Mouse (Mus musculus) urinary bladder, adult 18-20 months (tissue): Measurements from ENCODE around the gene Gm49380.

Experiments
- DNase-seq, 2 experiments: peaks; one replicate each; pipeline ENCODE4 v3.0.0; 2022; ENCODE audit warnings: low spot score in 2 of 2, mixed read lengths in 2 of 2

Gene Gm49380

DNA sequence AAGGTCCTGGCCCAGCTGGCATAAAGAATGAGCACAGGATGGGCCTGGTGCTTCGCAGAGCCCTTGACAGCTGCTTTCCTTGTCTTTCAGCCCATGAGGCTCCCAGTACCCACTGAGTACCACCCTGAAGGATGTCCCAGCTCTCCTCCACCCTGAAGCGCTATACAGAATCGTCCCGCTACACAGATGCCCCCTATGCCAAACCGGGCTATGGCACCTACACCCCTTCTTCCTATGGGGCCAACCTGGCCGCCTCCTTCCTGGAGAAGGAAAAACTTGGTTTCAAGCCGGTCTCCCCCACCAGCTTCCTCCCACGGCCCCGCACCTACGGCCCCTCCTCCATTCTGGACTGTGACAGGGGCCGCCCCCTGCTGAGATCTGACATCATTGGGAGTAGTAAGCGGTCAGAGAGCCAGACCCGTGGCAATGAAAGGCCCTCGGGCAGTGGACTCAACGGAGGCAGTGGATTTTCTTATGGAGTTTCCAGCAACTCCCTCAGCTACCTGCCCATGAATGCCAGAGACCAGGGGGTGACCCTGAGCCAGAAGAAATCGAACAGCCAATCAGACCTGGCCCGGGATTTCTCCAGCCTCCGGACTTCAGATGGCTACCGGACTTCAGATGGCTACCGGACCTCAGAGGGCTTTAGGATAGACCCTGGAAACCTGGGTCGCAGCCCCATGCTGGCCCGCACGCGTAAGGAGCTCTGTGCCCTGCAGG is 37.9 kb downstream of the Gm49380 start:
- DNase-seq, result no peak

DNA sequence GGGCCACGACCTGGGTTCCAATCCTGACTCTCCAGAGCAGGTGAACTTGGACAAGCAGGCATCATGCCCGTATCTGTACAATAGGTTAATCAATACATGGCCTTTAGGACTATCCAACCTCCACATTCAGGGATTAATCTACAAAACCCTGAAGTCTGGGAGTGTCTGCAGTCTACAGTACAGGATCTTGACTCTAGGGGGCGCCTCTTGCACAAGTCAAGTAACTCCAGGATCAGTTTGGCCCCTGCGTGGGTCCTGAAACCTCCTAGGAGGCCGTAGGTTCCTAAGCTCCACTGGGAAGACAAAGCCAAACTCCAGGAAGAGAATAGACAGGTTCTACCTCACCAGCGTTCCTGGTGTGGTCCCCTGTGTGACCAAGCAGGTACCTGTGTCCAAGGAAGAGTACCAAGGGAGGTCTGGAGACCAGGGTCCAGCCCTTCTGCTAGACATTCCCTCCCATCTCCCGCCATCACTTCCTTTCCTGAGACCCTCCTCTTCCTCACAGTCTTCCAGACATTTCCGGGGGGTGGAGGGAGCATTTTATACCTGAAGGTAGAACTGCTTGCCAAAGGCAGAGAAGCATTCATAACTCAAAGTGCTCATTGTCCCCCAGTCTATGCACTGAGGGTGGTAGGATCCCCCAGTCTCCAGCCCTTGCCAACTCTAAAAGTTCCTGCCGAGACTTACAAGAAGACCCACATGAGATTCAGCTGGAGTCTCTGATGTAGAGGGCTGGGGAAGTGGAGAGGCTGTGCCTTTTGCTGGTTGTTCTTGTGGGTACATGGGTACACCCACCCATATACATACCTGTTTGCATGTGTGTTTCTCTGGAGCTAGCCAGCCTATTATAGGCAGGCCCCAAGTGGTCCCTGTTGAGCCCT is 38.7 kb downstream of the Gm49380 start:
- DNase-seq, result no peak

DNA sequence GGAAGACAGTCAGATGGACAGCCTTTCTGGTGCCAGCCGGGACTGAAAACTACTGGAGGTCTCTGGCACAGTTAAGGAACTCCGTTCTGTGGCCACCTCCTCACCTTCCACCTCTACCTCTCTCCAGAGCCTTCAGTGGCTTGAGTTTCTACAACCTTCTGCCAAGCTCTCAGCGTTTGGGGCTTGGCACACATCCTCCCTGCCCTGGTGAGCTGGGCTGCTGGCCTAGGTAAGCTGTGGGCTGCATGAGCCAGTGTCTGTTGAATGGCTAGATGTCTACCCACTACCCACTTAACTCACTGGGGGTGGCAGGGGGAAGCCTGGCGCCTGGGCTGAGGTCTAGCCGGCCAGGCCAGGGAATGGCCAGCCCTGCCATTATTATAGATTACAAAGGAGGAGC is 40.2 kb downstream of the Gm49380 start:
- DNase-seq, result no peak

DNA sequence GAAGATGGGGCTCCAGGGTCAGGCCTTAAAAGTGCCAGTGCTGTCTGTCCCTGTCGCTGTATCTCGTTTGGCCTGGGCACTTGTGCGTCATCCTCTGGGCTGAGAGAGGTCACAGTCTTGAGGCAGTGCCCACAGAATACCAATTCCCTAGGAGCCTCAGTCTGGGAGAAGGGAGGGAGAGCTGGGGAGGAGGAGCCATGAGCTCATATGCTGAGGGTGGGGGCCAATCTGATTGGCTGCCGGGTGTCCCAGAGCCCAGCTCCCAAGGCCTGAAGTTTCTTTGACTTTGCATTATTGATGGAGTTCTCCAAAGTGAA is 40.7 kb downstream of the Gm49380 start:
- no peak for DNase-seq

DNA sequence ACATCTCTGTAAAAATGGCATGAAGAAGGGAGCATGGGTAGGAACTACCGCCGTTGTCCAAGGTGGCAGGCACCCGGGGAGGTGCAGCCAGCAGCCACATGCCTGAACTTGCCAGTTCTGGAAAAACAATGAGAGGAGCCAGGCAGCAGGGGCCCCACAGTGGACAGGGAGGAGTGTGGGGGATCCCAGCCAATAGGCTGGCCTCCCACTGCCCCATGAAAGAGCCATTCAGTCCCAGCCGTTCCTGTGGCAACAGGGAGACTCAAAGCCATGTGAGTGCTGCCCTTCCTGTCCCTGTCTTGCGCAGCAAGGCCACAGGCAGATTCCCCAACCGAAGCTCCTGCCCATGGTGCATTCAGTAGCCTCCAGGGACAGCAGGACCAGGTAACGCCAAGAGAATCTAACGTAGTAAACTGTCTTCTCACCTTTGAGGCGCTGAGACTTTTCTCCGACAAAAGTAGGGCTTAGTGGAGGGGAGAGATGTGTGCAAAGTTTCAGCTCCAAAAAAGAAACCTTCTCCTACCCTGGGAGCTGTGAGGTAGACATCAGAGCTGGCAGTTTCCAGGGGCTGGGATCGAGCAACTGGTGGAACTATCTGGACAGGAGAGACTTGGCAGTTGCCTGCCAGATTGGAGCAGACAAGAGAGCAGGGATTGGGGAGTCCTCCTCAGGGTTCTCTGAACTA is 41.2 kb downstream of the Gm49380 start:
- no peak for DNase-seq

DNA sequence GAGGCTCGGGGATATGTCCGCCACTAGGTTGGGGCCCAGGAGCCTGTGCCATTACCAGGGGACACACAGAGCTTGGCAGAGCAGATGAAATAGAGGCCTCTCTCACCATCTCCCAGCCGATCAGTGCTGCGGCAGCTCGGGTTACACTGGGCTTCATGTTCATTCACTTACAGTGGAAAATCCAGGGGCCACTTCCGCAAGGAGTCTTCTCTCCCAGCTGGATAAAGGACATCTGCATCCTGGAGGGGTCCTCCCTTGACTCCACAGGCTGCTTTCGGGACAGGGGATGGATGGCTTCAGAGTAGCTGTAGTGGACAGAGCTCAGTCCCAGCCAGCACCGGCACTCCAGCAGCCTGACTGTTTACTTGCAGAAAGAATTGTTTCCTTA is 42.5 kb downstream of the Gm49380 start:
- DNase-seq, result no peak

DNA sequence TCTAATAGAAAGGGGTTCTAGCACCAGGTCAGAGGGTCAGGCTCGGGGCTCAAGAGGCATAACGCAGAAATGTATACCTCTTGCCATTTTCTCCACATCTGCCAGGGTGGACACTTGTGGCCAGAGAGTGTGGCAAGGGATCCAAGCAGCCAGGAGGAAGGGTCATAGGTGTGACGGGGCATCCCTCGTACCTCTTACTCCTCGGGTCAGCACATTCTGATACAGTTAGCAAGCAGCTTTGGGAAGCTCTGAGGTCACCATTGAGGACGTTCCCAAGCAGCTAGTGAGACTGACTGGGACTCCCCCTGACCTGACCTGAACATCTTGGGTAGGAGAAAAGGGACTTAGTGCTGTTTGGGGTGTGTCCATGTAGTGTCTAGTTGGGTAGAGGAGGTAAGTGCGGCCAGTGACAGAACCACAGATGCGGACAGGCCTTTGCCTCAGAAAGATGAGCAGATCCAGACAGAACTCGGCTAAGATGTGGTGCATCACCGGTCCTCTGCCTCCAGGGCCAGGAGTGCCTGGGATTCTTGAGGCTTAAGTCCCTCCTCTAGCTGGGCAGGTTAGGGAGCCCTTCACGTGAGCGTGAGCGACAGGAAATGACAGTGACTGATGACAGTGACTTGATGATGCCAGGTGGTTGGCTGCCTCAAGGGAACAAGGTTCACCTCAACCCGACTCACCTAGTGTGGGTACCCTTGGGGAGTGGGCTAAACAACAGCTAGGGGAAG is 43.0 kb downstream of the Gm49380 start:
- no peak for DNase-seq

DNA sequence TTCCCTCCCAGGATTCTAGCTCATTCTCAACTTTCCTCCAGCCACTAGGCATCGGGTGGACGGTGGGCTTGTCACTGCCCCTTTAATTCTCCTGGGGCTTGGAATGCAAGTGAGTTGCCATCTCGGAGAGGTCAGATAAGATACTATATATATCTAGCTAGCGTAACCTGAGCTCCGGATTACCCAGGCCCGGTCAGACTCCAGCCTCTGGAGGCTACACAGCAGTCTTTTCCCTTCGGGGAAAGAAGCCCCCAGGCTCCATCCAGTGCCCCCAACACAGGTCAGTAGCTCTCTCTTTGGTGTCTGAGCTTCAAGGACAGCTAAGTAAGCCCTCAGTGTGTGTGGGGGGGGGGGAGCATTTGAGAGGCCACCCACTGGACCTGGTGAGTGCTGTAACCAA is 44.0 kb downstream of the Gm49380 start:
- DNase-seq, result no peak

DNA sequence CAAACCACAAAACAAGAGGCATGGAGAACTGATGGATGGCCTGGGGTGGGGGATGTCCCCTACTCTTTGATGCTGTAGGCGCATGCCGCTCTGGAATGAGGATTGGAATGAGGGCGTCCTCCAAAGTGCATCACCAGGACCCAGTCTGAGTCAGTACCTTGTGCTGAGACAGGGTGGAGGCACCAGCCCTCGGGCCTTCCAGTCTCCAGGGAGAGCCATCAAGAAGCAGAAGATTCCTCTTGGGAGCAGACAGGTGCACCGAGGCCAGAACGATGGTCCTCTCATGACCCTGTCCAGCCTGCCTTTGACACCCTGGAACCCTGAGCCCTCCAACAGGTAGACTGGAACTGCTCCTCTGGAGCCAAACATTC is 45.4 kb downstream of the Gm49380 start:
- no peak for DNase-seq

DNA sequence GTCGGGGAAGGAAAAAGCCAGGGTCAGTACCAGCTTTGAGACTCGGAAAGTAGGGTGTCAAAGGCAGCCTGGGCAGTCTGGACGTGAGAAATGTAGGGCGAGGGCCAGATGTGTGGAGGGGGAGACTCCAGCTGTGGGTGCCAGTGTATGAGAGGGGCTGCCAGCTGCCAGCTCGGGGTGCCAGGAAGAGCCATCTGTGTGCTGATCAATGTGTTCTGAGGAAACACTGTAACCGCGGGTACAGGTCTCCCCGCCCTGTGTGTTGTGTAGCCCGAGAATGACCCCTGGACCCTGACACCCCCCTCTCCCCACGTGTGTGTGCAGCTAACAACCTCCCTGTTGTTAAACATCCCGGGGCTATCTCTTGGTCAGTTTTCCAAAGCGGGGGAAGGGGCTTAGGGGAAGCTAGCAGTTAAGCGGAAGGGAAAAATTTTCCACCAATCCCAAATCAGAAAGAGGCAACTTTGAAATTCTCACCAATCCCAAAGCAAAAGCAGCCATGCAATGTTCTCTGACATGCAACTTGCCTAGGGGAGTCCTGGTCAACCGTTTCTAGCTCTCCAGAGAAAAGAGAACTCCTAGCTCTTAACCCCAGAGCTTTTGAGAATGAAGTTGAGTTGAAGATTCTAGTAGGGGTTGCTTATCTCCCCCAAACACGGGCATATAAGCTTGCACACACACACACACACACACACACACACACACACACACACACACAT is 45.9 kb downstream of the Gm49380 start:
- DNase-seq, result no peak

DNA sequence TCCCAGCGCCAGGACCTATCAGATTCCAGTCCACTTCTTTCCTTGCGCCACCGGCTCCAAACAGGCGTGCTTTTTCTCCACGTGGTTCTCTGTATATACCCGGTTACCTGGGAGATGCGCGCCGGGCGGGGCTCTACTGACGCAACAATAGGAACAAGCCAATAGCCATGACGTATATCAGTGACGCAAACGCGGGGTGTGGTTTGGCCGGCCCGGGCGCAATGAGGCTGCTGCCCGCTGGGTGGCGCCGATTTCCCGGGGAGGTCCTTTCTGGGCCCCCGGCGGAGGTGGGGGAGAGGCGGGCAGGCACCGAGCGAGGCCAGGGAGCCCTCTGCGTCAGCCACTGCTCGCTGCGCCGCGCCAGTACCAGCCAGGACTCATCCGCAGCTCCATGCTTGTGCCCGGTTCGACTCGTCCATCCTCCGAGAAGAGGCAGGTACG is 46.5 kb downstream of the Gm49380 start, which contains the start of gene Usp2:
Gene Usp2 (plus strand): TSS at position 237 of the 441 bp plus-strand sequence.
- DNase-seq, result peak; percentile 99

DNA sequence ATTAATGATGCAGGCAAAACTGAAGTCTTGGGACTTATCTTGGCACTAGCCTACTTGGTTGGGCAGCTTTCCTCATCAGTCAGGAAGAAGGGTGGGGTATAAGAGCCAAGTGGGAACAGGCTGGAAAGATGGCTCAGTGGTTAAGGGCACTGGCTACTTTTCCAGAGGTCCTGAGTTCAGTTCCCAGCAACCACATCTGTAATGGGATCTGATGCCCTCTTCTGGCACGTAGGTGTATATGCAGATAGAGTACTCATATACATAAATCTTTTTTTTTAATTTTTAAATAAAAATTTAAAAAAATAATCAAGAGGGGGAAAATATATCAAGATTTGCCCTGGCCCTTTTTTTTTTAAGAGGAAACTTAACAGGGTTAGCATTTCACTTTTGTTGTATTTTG is 48.1 kb downstream of the Gm49380 start:
- DNase-seq, result no peak

DNA sequence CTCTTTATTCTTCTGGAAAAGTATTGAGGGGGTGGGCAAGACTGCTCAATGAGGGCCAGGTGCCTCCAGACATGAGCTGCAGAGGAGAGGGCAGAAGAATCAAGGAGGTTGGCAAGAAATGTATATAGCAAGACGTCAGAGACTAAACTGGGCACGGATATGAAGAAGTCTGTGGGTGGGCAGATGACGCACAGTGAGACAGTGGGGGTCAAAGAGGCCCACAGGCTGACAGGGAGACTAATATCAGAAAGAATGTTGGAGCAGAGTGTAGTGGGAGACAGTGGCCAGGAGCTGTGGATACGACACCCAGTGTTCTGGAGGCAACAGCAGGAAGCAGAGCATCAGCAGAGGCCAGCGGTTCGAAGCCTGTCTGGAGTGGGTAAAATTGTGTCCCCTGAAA is 54.7 kb downstream of the Gm49380 start:
- DNase-seq, result no peak

DNA sequence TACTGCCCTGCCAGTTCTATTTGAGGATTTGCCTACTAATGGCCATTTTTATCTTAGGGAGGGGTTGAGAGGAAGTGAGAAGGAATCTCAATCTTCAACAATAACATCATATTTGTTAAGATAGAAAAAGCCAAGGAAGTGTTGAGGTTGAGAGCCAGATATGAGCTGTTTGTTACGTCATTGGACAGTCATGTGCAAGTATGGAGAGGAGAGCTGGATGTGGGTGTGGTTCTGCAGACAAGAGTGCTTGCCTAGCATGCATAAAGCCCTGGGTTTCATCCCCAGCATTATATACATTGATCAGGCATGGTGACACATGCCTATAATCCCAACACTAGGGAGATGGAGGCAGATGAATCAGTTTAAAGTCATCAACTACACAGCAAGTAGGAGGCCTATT is 59.4 kb downstream of the Gm49380 start:
- DNase-seq, result no peak

DNA sequence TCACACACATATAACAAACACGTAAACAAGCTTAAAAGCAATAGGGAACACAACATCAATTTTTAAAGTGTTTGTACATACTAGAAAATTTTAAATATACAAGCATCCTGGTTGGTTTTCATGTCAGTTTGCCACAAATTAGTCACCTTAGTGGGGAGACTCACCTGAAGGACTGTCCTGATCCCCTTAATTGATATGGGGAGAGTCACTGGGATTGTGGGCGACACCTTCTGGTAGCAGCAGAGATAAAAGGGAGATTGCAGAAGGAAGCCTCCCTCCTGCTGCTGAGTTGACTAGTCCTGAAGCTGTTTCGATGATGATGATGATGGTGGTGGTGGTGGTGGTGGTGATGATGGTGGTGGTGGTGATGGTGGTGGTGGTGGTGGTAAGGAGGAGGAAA is 60.4 kb downstream of the Gm49380 start:
- DNase-seq, result no peak

DNA sequence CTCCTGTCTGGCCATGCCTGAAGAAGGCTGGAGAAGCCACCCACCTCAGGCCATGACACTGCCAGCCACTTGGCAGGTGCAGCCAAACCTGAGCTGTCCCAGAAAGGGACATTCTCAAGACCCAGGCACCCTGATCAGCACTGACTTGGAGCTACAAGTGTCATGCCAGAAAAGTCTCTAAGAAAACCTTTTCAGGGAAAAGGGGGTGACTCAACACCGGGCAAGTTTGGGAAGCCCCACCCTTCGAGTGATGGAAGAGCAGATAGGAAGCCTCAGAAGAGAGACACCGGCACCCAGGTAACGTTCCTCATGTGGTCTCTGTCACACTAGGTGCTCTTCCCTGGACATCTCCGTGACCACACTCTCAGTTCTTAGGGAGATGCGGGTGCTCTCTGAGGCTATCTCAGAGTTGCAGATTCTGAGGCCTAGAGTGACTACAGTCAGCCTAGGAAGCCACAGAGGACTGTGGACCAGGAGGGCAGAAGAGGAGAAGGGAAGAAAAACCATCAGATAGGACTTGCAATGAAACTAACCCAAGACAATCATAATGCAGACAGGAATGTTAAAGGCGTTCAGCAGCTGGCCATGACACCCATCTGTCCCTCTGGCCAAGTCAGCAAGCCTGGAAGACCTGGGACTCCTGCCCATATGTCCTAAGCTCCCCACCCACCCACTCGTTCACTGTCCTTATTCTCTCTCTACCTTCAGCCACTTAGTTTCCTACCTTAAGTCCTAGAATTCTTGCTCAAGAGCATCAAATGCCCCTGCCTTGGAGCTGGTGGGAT is 63.7 kb downstream of the Gm49380 start:
- DNase-seq, result no peak

DNA sequence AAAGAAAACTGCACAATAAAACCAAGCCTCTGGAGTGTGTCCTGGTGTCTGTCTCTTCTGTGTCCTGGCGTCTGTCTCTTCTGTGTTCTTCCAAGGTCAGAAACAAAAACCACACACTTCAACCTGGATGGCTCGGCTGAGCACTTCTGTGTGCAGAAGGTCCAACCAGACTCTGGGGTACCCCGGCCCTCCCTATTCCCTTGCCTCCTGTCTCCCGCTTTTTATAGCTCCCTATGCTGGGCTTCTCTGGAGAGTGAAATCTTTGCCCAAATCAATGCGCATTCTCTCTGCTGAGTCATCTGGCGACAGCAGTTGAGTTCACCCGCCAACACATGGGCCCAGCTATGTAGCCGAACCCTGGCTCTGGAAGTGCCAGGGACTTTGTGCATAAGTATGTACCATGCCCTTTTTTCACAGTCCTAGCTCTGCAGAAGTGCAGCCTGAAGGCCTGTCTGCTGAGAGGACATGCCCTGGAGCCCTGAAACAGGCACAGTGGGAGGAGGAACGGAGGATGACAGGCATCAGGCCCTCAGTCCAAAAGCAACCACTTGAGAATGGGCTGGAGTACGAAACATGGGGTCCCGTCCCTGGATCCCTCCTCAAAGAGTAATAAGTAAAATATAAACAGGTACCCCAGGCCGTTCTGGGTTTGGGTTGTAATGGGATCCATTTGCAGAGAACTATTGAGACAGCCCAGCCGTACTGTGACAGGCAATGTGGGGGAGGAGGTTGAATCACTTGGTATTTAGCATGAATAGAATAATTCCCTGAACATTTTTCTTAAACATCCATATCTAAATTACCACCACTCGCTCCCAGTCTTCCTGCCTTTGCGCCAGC is 64.5 kb downstream of the Gm49380 start:
- DNase-seq, result no peak

DNA sequence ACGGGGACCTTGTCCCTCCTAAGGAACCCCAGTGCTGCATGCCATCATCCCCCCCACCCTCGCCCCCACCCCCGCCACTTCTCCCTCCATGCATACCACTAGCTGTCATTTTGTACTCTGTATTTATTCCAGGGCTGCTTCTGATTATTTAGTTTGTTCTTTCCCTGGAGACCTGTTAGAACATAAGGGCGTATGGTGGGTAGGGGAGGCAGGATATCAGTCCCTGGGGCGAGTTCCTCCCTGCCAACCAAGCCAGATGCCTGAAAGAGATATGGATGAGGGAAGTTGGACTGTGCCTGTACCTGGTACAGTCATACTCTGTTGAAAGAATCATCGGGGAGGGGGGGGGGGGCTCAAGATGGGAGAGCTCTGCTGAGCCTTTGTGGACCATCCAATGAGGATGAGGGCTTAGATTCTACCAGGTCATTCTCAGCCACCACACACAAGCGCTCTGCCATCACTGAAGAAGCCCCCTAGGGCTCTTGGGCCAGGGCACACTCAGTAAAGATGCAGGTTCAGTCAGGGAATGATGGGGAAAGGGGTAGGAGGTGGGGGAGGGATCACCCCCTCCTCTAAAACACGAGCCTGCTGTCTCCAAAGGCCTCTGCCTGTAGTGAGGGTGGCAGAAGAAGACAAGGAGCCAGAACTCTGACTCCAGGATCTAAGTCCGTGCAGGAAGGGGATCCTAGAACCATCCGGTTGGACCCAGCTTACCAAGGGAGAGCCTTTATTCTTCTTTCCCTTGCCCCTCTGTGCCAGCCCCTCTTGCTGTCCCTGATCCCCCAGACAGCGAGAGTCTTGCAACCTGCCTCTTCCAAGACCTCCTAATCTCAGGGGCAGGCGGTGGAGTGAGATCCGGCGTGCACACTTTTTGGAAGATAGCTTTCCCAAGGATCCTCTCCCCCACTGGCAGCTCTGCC is 65.5 kb downstream of the Gm49380 start:
- DNase-seq, result no peak

DNA sequence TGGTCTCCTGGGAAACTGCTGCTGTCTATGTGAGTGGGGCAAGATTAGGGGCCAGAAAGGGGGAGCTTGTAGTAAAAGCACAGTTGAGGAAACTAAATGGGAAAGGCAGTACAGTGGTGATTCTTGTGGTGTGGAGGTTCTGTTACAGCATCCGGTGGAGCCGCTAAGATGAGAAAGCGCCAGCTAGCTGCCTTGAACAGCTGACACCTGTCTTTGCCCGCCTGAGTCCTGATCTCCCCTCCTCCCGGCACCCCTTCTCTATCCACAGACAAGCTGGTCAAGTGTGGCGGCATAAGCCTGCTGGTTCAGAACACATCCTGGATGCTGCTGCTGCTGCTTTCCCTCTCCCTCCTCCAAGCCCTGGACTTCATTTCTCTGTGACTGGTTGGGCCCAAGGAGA is 66.2 kb downstream of the Gm49380 start:
- no peak for DNase-seq
